Mouse (Mus musculus): ENCODE results near the gene Tuba1b. TPM values are rescaled to one million over a fixed set of nuclear protein-coding genes. Genes with fewer than 3 reads are reported as not detected.
A peak's percentile ranks its signal among the peaks of the same experiment; 100 is the strongest.
"Not testable (repeated sequence)": the region's sequence is repeated elsewhere in the genome, so short reads cannot be mapped to it uniquely, and the experiment has no call there.

Gene Tuba1b
- polyA plus RNA-seq, 2 experiments: 1,211 to 1,442 TPM

GRCm38 (mm10) chr15:98953401-98954356 lies 19.3 kb upstream of the Tuba1b start, which contains the start of the genes Gm49450 and Tuba1a:
Gene Gm49450 (minus strand): TSS chr15:98953551.
Gene Tuba1a (minus strand): TSS chr15:98953703.
- Histone ChIP-seq H3K4me1 (replicated peaks; ENCODE audit: control insufficient read depth in 2 of 2, insufficient read depth in 2 of 2, low read length in 1 of 2) (peaks cover 2 to 8% of the 10 kb centered on the region in 2 experiments; a peak in 3 of 4 replicates), H3K4me2 (ENCODE audit: low read depth) (peak within 1 kb of the TSS; percentile 85), H3K4me3 (ENCODE audit: insufficient read depth in 1 of 2, low read depth in 2 of 2, low read length in 2 of 2) (peak within 1 kb of the TSS; percentile 71 to 87), H3K27me3 (ENCODE audit: control insufficient read depth, insufficient read depth, low read length) (peaks cover 12% of the 10 kb centered on the region), H3K9me3 (ENCODE audit: control insufficient read depth, low read length) (no peaks in the 10 kb centered on the region), H3K36me3 (replicated peaks; ENCODE audit: control insufficient read depth, insufficient read depth, low read depth) (no peaks in the 10 kb centered on the region), H3K27ac (no peak within 1 kb of the TSS), H3K9ac (replicated peaks) (peak within 1 kb of the TSS; percentile 68)
- DNase-seq (ENCODE audit: low read depth in 3 of 3, low spot score in 3 of 3) (peak in 2 of 3 experiments; percentile 41 to 53), ATAC-seq (ENCODE audit: insufficient read depth) (peak; percentile 75)
- WGBS (ENCODE audit: insufficient replicate concordance): 10% methylated on average over 28 of the region's 28 CpGs
- TF ChIP-seq CTCF (IDR thresholded peaks at IDR 0.05; ENCODE audit: low read depth): no peak
- no peak for TF ChIP-seq EP300 (IDR thresholded peaks at IDR 0.05; ENCODE audit: low read depth)

- peak in 1 of 3 experiments; percentile 38 for DNase-seq (ENCODE audit: low read depth in 3 of 3, low spot score in 3 of 3)
- Histone ChIP-seq H3K9ac (replicated peaks) (peak overlapping the region; percentile 68), H3K4me2 (ENCODE audit: low read depth) (peak overlapping the region; percentile 85), H3K36me3 (replicated peaks; ENCODE audit: control insufficient read depth, insufficient read depth, low read depth) (no peaks in the 10 kb centered on the region), H3K4me1 (replicated peaks; ENCODE audit: control insufficient read depth in 2 of 2, insufficient read depth in 2 of 2, low read length in 1 of 2) (peaks cover 2 to 8% of the 10 kb centered on the region in 2 experiments; a peak in 3 of 4 replicates), H3K27me3 (ENCODE audit: control insufficient read depth, insufficient read depth, low read length) (peaks cover 12% of the 10 kb centered on the region), H3K4me3 (ENCODE audit: insufficient read depth in 1 of 2, low read depth in 2 of 2, low read length in 2 of 2) (peak overlapping the region; percentile 71 to 87), H3K27ac (no peak overlapping the region), H3K9me3 (ENCODE audit: control insufficient read depth, low read length) (no peaks in the 10 kb centered on the region)
- WGBS (ENCODE audit: insufficient replicate concordance): under 1% methylated on average over 41 of the region's 41 CpGs
- 0 out of 2 replicates have a peak, but pooled peaks have one; percentile 13 for TF ChIP-seq EP300 (IDR thresholded peaks at IDR 0.05; ENCODE audit: low read depth)
- TF ChIP-seq CTCF (IDR thresholded peaks at IDR 0.05; ENCODE audit: low read depth): peak; percentile 66
- peak; percentile 71 for ATAC-seq (ENCODE audit: insufficient read depth)
Observed at GRCm38 (mm10) chr15:98952751-98953400, 18.5 kb upstream of the Tuba1b start.

- Histone ChIP-seq H3K9ac (replicated peaks) (no peak overlapping the region), H3K4me3 (ENCODE audit: insufficient read depth in 1 of 2, low read depth in 2 of 2, low read length in 2 of 2) (peak overlapping the region; percentile 27 to 28), H3K27ac (no peak overlapping the region), H3K4me1 (replicated peaks; ENCODE audit: control insufficient read depth in 2 of 2, insufficient read depth in 2 of 2, low read length in 1 of 2) (peaks cover 2 to 8% of the 10 kb centered on the region in 2 experiments; a peak in 3 of 4 replicates), H3K9me3 (ENCODE audit: control insufficient read depth, low read length) (no peaks in the 10 kb centered on the region), H3K4me2 (ENCODE audit: low read depth) (peak overlapping the region; percentile 85), H3K36me3 (replicated peaks; ENCODE audit: control insufficient read depth, insufficient read depth, low read depth) (no peaks in the 10 kb centered on the region), H3K27me3 (ENCODE audit: control insufficient read depth, insufficient read depth, low read length) (peaks cover 12% of the 10 kb centered on the region)
- DNase-seq (ENCODE audit: low read depth in 3 of 3, low spot score in 3 of 3): no peak
- ATAC-seq (ENCODE audit: insufficient read depth): no peak
- TF ChIP-seq CTCF (IDR thresholded peaks at IDR 0.05; ENCODE audit: low read depth) (no peak), EP300 (IDR thresholded peaks at IDR 0.05; ENCODE audit: low read depth) (no peak)
- WGBS (ENCODE audit: insufficient replicate concordance): 45% methylated on average over 5 of the region's 5 CpGs
Observed at GRCm38 (mm10) chr15:98952063-98952455, 17.7 kb upstream of the Tuba1b start.

- H3K4me1 ChIP-seq (replicated peaks; ENCODE audit: control insufficient read depth in 2 of 2, insufficient read depth in 2 of 2, low read length in 1 of 2): not testable (repeated sequence)
- peak overlapping the region; percentile 85 for H3K4me2 ChIP-seq (ENCODE audit: low read depth)
Observed at GRCm38 (mm10) chr15:98951122-98952062, 17.0 kb upstream of the Tuba1b start.

More at GRCm38 (mm10) chr15:98951122-98952062, 17.0 kb upstream of the Tuba1b start:
- H3K27ac ChIP-seq; ATAC-seq (ENCODE audit: insufficient read depth); H3K9ac ChIP-seq (replicated peaks); DNase-seq (ENCODE audit: low read depth in 3 of 3, low spot score in 3 of 3); H3K36me3 ChIP-seq (replicated peaks; ENCODE audit: control insufficient read depth, insufficient read depth, low read depth); H3K9me3 ChIP-seq (ENCODE audit: control insufficient read depth, low read length): not testable (repeated sequence)
- 0 out of 4 replicates have a peak overlapping the region, but pooled peaks of 1 of the 2 experiments have one; percentile 28 for H3K4me3 ChIP-seq (ENCODE audit: insufficient read depth in 1 of 2, low read depth in 2 of 2, low read length in 2 of 2)
- H3K27me3 ChIP-seq (ENCODE audit: control insufficient read depth, insufficient read depth, low read length): peaks cover 12% of the 10 kb centered on the region
- WGBS (ENCODE audit: insufficient replicate concordance): 84% methylated on average over 11 of the region's 15 CpGs
